Mouse (Mus musculus): ENCODE results near the gene Ddx25. TPM values are rescaled to one million over a fixed set of nuclear protein-coding genes. Genes with fewer than 3 reads are reported as not detected.

Gene Ddx25
- polyA plus RNA-seq, 1 experiment = 0.05 TPM

DNA sequence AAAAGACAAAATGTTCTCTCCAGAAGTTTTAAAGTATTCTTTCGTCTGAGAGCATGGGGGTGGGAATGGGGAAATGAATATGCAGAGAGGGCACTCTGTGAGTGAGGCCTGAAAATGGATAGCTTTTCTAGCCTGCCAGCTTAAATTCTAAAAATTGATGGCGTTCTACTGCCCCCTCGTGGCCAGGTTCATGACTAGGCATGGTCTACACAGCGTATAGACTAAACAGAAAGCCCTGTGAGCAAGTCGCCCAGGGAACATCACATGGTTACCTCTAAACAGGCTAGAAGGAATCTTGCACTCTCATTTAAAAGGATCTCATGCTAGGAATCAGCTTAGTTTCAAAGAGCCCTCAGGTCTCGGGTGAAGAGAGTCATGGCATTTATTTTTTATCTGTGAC lies 16.8 kb downstream of the Ddx25 start:
- Histone ChIP-seq H3K27ac (ENCODE audit: insufficient read depth, low read depth, low read length) (no peak overlapping the region), H3K4me1 (ENCODE audit: control insufficient read depth, insufficient read depth, low read length) (no peaks in the 10 kb centered on the region), H3K27me3 (replicated peaks; ENCODE audit: control insufficient read depth, insufficient read depth, low read length) (no peaks in the 10 kb centered on the region), H3K4me3 (ENCODE audit: insufficient read depth, low read depth, low read length) (no peak overlapping the region), H3K36me3 (ENCODE audit: control insufficient read depth, insufficient read depth, low read length) (no peaks in the 10 kb centered on the region)
- no peak for TF ChIP-seq POLR2A (IDR thresholded peaks at IDR 0.05; ENCODE audit: low read depth, low read length)
- peak; percentile 76 for TF ChIP-seq CTCF (conservative IDR thresholded peaks at IDR 0.05; ENCODE audit: insufficient read depth, insufficient read length, low read depth, low read length)
- DNase-seq = peak; percentile 75
- 7% methylated on average over 6 of the region's 6 CpGs for WGBS

GRCm38 (mm10) chr9:35541024-35541423 lies 17.3 kb downstream of the Ddx25 start:
- no peak for TF ChIP-seq POLR2A (IDR thresholded peaks at IDR 0.05; ENCODE audit: low read depth, low read length)
- no peak for TF ChIP-seq CTCF (conservative IDR thresholded peaks at IDR 0.05; ENCODE audit: insufficient read depth, insufficient read length, low read depth, low read length)
- Histone ChIP-seq H3K4me1 (ENCODE audit: control insufficient read depth, insufficient read depth, low read length) (no peaks in the 10 kb centered on the region), H3K27ac (ENCODE audit: insufficient read depth, low read depth, low read length) (no peak overlapping the region), H3K27me3 (replicated peaks; ENCODE audit: control insufficient read depth, insufficient read depth, low read length) (no peaks in the 10 kb centered on the region), H3K36me3 (ENCODE audit: control insufficient read depth, insufficient read depth, low read length) (no peaks in the 10 kb centered on the region), H3K4me3 (ENCODE audit: insufficient read depth, low read depth, low read length) (no peak overlapping the region)
- DNase-seq = no peak
- 86% methylated on average over 5 of the region's 5 CpGs for WGBS

DNA sequence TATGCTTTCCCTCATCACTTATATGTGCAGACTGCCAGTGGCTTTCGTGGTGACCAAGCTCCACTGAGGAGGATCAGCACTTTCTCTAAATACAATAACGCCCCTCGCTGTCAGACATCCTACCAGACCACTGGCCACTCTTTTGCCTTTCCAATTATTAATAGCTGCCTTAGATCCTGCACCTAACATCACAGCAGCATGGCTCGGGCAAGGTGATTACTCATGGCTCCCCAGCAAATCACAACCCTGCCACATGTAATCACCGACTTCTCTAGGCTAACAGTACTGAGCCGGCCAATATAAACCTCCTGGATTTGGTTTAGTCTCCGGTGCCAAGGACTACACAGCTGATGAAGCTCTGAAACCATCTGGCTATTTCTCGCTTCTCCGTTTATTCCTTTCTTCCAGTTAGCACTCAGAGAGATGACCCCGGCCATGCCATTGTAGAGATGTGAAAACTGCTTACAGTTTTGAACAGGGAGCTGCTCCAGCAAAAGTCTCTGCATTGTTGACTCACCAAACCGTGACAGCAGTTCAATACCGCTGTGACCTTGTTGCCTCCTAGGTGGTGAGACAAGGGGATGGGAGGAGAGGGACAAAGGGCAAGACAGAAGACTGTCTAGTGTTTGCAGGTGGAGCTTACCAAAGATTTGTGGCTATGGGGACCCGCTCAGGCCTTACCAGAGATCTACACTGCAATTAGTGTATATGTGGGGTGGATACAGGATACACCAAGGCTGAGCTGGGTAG lies 19.2 kb downstream of the Ddx25 start:
- TF ChIP-seq CTCF (conservative IDR thresholded peaks at IDR 0.05; ENCODE audit: insufficient read depth, insufficient read length, low read depth, low read length) (no peak), POLR2A (IDR thresholded peaks at IDR 0.05; ENCODE audit: low read depth, low read length) (no peak)
- Histone ChIP-seq H3K27me3 (replicated peaks; ENCODE audit: control insufficient read depth, insufficient read depth, low read length) (no peaks in the 10 kb centered on the region), H3K4me1 (ENCODE audit: control insufficient read depth, insufficient read depth, low read length) (no peaks in the 10 kb centered on the region), H3K4me3 (ENCODE audit: insufficient read depth, low read depth, low read length) (no peak overlapping the region), H3K36me3 (ENCODE audit: control insufficient read depth, insufficient read depth, low read length) (no peaks in the 10 kb centered on the region), H3K27ac (ENCODE audit: insufficient read depth, low read depth, low read length) (no peak overlapping the region)
- 59% methylated on average over 13 of the region's 13 CpGs for WGBS
- peak; percentile 27 for DNase-seq

DNA sequence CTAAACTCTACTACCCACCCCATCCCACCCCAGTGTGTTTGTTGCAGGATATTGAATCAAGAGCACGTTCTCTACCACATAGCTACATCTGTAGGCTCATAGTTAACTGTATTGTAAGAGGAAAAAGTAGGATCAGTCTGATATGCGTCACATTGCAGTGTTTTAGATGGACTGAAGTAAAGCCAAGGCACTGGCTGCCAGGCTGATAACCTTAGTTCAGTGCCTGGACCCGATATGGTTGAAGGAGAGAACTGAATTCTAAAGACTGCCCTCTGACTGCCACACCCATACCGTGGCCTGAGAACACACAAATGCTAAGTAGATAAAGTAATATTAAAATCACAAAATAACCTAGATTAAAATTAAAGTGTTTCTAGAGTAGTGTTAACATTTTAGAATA lies 22.5 kb downstream of the Ddx25 start:
- TF ChIP-seq CTCF (conservative IDR thresholded peaks at IDR 0.05; ENCODE audit: insufficient read depth, insufficient read length, low read depth, low read length) (no peak), POLR2A (IDR thresholded peaks at IDR 0.05; ENCODE audit: low read depth, low read length) (no peak)
- 82% methylated on average over 4 of the region's 4 CpGs for WGBS
- DNase-seq = no peak
- no peaks in the 10 kb centered on the region for H3K4me1 ChIP-seq (ENCODE audit: control insufficient read depth, insufficient read depth, low read length)
- no peak overlapping the region for H3K27ac ChIP-seq (ENCODE audit: insufficient read depth, low read depth, low read length)
- H3K36me3 ChIP-seq (ENCODE audit: control insufficient read depth, insufficient read depth, low read length) = no peaks in the 10 kb centered on the region
- no peaks in the 10 kb centered on the region for H3K27me3 ChIP-seq (replicated peaks; ENCODE audit: control insufficient read depth, insufficient read depth, low read length)
- H3K4me3 ChIP-seq (ENCODE audit: insufficient read depth, low read depth, low read length) = no peak overlapping the region

DNA sequence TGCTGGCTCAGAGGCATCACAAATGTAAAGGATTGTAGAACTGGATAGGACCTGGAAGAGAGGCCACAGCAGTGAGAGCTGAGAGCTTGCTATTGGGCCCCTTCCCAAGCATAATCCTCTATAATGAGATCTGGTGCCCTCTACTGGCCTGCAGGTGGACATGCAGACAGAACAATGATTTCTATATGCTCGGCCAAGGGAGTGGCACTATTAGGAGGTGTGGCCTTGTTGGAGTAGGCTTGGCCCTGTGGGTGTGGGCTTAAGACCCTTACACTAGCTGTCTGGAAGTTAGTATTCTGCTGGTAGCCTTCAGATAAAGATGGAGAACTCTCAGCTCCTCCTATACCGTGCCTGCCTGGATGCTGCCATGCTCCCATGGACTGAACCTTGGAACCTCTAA lies 23.2 kb downstream of the Ddx25 start:
- no peak for TF ChIP-seq POLR2A (IDR thresholded peaks at IDR 0.05; ENCODE audit: low read depth, low read length)
- TF ChIP-seq CTCF (conservative IDR thresholded peaks at IDR 0.05; ENCODE audit: insufficient read depth, insufficient read length, low read depth, low read length) = peak; percentile 73
- Histone ChIP-seq H3K4me1 (ENCODE audit: control insufficient read depth, insufficient read depth, low read length) (no peaks in the 10 kb centered on the region), H3K27me3 (replicated peaks; ENCODE audit: control insufficient read depth, insufficient read depth, low read length) (no peaks in the 10 kb centered on the region), H3K4me3 (ENCODE audit: insufficient read depth, low read depth, low read length) (no peak overlapping the region), H3K36me3 (ENCODE audit: control insufficient read depth, insufficient read depth, low read length) (no peaks in the 10 kb centered on the region), H3K27ac (ENCODE audit: insufficient read depth, low read depth, low read length) (no peak overlapping the region)
- 11% methylated on average over 2 of the region's 2 CpGs for WGBS
- DNase-seq = peak; percentile 40

GRCm38 (mm10) chr9:35533266-35533665 lies 25.1 kb downstream of the Ddx25 start:
- Histone ChIP-seq H3K36me3 (ENCODE audit: control insufficient read depth, insufficient read depth, low read length) (no peaks in the 10 kb centered on the region), H3K27me3 (replicated peaks; ENCODE audit: control insufficient read depth, insufficient read depth, low read length) (no peaks in the 10 kb centered on the region), H3K4me3 (ENCODE audit: insufficient read depth, low read depth, low read length) (no peak overlapping the region), H3K27ac (ENCODE audit: insufficient read depth, low read depth, low read length) (no peak overlapping the region), H3K4me1 (ENCODE audit: control insufficient read depth, insufficient read depth, low read length) (no peaks in the 10 kb centered on the region)
- 50% methylated on average over 9 of the region's 9 CpGs for WGBS
- TF ChIP-seq POLR2A (IDR thresholded peaks at IDR 0.05; ENCODE audit: low read depth, low read length) = no peak
- no peak for TF ChIP-seq CTCF (conservative IDR thresholded peaks at IDR 0.05; ENCODE audit: insufficient read depth, insufficient read length, low read depth, low read length)
- no peak for DNase-seq

GRCm38 (mm10) chr9:35529796-35530195 lies 28.5 kb downstream of the Ddx25 start:
- WGBS = 29% methylated on average over 1 of the region's 1 CpGs
- no peak for TF ChIP-seq CTCF (conservative IDR thresholded peaks at IDR 0.05; ENCODE audit: insufficient read depth, insufficient read length, low read depth, low read length)
- TF ChIP-seq POLR2A (IDR thresholded peaks at IDR 0.05; ENCODE audit: low read depth, low read length) = no peak
- H3K27ac ChIP-seq (ENCODE audit: insufficient read depth, low read depth, low read length) = no peak overlapping the region
- H3K36me3 ChIP-seq (ENCODE audit: control insufficient read depth, insufficient read depth, low read length) = no peaks in the 10 kb centered on the region
- DNase-seq = no peak
- H3K27me3 ChIP-seq (replicated peaks; ENCODE audit: control insufficient read depth, insufficient read depth, low read length) = no peaks in the 10 kb centered on the region
- H3K4me1 ChIP-seq (ENCODE audit: control insufficient read depth, insufficient read depth, low read length) = no peaks in the 10 kb centered on the region
- no peak overlapping the region for H3K4me3 ChIP-seq (ENCODE audit: insufficient read depth, low read depth, low read length)
